Mouse (Mus musculus) CH12.LX (cell line): ENCODE results near the gene Pitpna. TPM values are rescaled to one million over a fixed set of nuclear protein-coding genes. Genes with fewer than 3 reads are reported as not detected.

ENCODE experiments used
- DNase-seq: peaks from one replicate; pipeline ENCODE4 v3.0.0-alpha.2; 2013; ENCODE audit errors: extremely low read depth
- H3K27ac ChIP-seq: 2 replicates; pipeline ENCODE4 v1.5.1; 2012; ENCODE audit warnings: low read depth, mild to moderate bottlenecking, control low read depth, moderate library complexity; ENCODE audit not compliant: insufficient read depth
- H3K27me3 ChIP-seq: replicated peaks from 2 replicates; pipeline ENCODE3; 2012; ENCODE audit warnings: inconsistent platforms
- H3K36me3 ChIP-seq, 2 experiments: replicated peaks in 1 of 2; 2 replicates each; pipeline versions ENCODE3 to v1.6.1; 2012; ENCODE audit warnings: inconsistent platforms in 1 of 2, low read length in 1 of 2, mild to moderate bottlenecking in 1 of 2, mixed read lengths in 1 of 2, moderate library complexity in 1 of 2; ENCODE audit not compliant: control insufficient read depth in 1 of 2, insufficient read depth in 1 of 2
- H3K4me1 ChIP-seq, 2 experiments: 2 replicates each; pipeline ENCODE4 v1.6.1; 2012; ENCODE audit warnings: inconsistent platforms in 1 of 2, moderate library complexity in 1 of 2; ENCODE audit not compliant: insufficient read depth in 2 of 2, control insufficient read depth in 1 of 2
- H3K4me2 ChIP-seq: 2 replicates; pipeline ENCODE4 v1.6.1; 2012; ENCODE audit warnings: low read depth, mild to moderate bottlenecking, control low read depth; ENCODE audit not compliant: poor library complexity, insufficient read depth, severe bottlenecking
- H3K4me3 ChIP-seq, 3 experiments: fragments of 150-350 bp in 1 of 3; sonication (generic) in 1 of 3; replicated peaks in 1 of 3; 2 replicates each; pipeline versions ENCODE3 to v1.5.1; 2011 to 2012; ENCODE audit warnings: low read depth in 2 of 3, low read length in 2 of 3, mild to moderate bottlenecking in 2 of 3, moderate library complexity in 2 of 3, control low read depth in 1 of 3, improper control_type of control experiment in 1 of 3, inconsistent platforms in 1 of 3, mixed read lengths in 1 of 3; ENCODE audit not compliant: poor library complexity in 1 of 3
- H3K79me2 ChIP-seq: replicated peaks from 2 replicates; pipeline ENCODE4 v1.6.1; 2012; ENCODE audit warnings: mild to moderate bottlenecking, moderate library complexity; ENCODE audit not compliant: control insufficient read depth, poor library complexity, insufficient read depth, severe bottlenecking; ENCODE audit errors: extremely low read depth
- H3K9ac ChIP-seq: 2 replicates; pipeline ENCODE4 v1.6.1; 2012; ENCODE audit warnings: low read depth, mild to moderate bottlenecking, control low read depth, moderate library complexity; ENCODE audit not compliant: insufficient read depth
- H3K9me3 ChIP-seq: replicated peaks from 2 replicates; pipeline ENCODE3; 2012; ENCODE audit warnings: low read length, inconsistent platforms, mixed read lengths
- BHLHE40 ChIP-seq: IDR thresholded peaks from 2 replicates; pipeline ENCODE4 v1.6.1; 2011; ENCODE audit warnings: mild to moderate bottlenecking, low read depth, low read length, improper control_type of control experiment
- CHD1 ChIP-seq: IDR thresholded peaks from 2 replicates; pipeline ENCODE4 v1.6.1; 2012; ENCODE audit warnings: low read depth, low read length, improper control_type of control experiment, inconsistent platforms
- CHD2 ChIP-seq: IDR thresholded peaks from 2 replicates; pipeline ENCODE4 v1.6.1; 2011; ENCODE audit warnings: low read length, improper control_type of control experiment
- CTCF ChIP-seq, 2 experiments: IDR thresholded peaks in 1 of 2; conservative IDR thresholded peaks in 1 of 2; 2 replicates each; pipeline ENCODE4 v1.5.1; 2011 to 2012; ENCODE audit warnings: low read depth in 2 of 2, low read length in 2 of 2, improper control_type of control experiment in 1 of 2, inconsistent platforms in 1 of 2, mild to moderate bottlenecking in 1 of 2, moderate library complexity in 1 of 2
- ELF1 ChIP-seq: IDR thresholded peaks from 2 replicates; pipeline ENCODE4 v1.6.1; 2014; ENCODE audit warnings: low read depth, mild to moderate bottlenecking, inconsistent platforms, low read length, improper control_type of control experiment
- EP300 ChIP-seq: IDR thresholded peaks from 2 replicates; pipeline ENCODE4 v1.6.1; 2011; ENCODE audit warnings: low read length, improper control_type of control experiment
- ETS1 ChIP-seq: conservative IDR thresholded peaks from 2 replicates; pipeline ENCODE4 v1.6.1; 2012; ENCODE audit warnings: low read depth, mild to moderate bottlenecking, inconsistent platforms, low read length, improper control_type of control experiment, moderate library complexity
- HCFC1 ChIP-seq: IDR thresholded peaks from 2 replicates; pipeline ENCODE4 v1.6.1; 2012; ENCODE audit warnings: low read depth, mild to moderate bottlenecking, inconsistent platforms, low read length, improper control_type of control experiment
- KAT2A ChIP-seq: IDR thresholded peaks from 2 replicates; pipeline ENCODE4 v1.6.1; 2012; ENCODE audit warnings: low read length, improper control_type of control experiment, inconsistent platforms; ENCODE audit not compliant: insufficient replicate concordance
- MAFK ChIP-seq: IDR thresholded peaks from 2 replicates; pipeline ENCODE4 v1.6.1; 2011; ENCODE audit warnings: low read length, improper control_type of control experiment; ENCODE audit not compliant: insufficient replicate concordance
- MAX ChIP-seq: IDR thresholded peaks from 2 replicates; pipeline ENCODE4 v1.6.1; 2011; ENCODE audit warnings: low read length, improper control_type of control experiment
- MEF2A ChIP-seq: IDR thresholded peaks from 2 replicates; pipeline ENCODE4 v1.6.1; 2014; ENCODE audit warnings: low read depth, mild to moderate bottlenecking, inconsistent platforms, low read length, improper control_type of control experiment, borderline replicate concordance
- MXI1 ChIP-seq: IDR thresholded peaks from 2 replicates; pipeline ENCODE4 v1.6.1; 2011; ENCODE audit warnings: mild to moderate bottlenecking, low read depth, low read length, improper control_type of control experiment
- NELFE ChIP-seq: IDR thresholded peaks from 2 replicates; pipeline ENCODE4 v1.6.1; 2011; ENCODE audit warnings: low read depth, low read length, improper control_type of control experiment
- NRF1 ChIP-seq: IDR thresholded peaks from 2 replicates; pipeline ENCODE4 v1.6.1; 2014; ENCODE audit warnings: low read depth, mild to moderate bottlenecking, inconsistent platforms, low read length, improper control_type of control experiment, moderate library complexity
- PAX5 ChIP-seq: IDR thresholded peaks from 2 replicates; pipeline ENCODE4 v1.6.1; 2012; ENCODE audit warnings: low read length, inconsistent platforms, mixed read lengths
- POLR2A ChIP-seq: IDR thresholded peaks from 2 replicates; pipeline ENCODE4 v1.6.1; 2011; ENCODE audit warnings: low read depth, mild to moderate bottlenecking, improper control_type of control experiment, low read length
- RAD21 ChIP-seq: IDR thresholded peaks from 2 replicates; pipeline ENCODE4 v1.6.1; 2011; ENCODE audit warnings: low read depth, mild to moderate bottlenecking, low read length, improper control_type of control experiment, moderate library complexity
- RCOR1 ChIP-seq: conservative IDR thresholded peaks from 2 replicates; pipeline ENCODE4 v1.6.1; 2012; ENCODE audit warnings: low read depth, mild to moderate bottlenecking, inconsistent platforms, low read length, improper control_type of control experiment
- SMC3 ChIP-seq: IDR thresholded peaks from 2 replicates; pipeline ENCODE4 v1.6.1; 2011; ENCODE audit warnings: low read depth, low read length, improper control_type of control experiment
- TBP ChIP-seq: conservative IDR thresholded peaks from 2 replicates; pipeline ENCODE4 v1.6.1; 2011; ENCODE audit warnings: low read depth, low read length, improper control_type of control experiment
- TCF12 ChIP-seq: IDR thresholded peaks from 2 replicates; pipeline ENCODE4 v1.6.1; 2014; ENCODE audit warnings: low read depth, mild to moderate bottlenecking, inconsistent platforms, low read length, improper control_type of control experiment
- UBTF ChIP-seq: IDR thresholded peaks from 2 replicates; pipeline ENCODE4 v1.6.1; 2012; ENCODE audit warnings: low read depth, mild to moderate bottlenecking, inconsistent platforms, low read length, improper control_type of control experiment, moderate library complexity
- ZKSCAN1 ChIP-seq: IDR thresholded peaks from 2 replicates; pipeline ENCODE4 v1.6.1; 2012; ENCODE audit warnings: low read depth, inconsistent platforms, low read length, improper control_type of control experiment, borderline replicate concordance
- ZMIZ1 ChIP-seq: IDR thresholded peaks from 2 replicates; pipeline ENCODE4 v1.6.1; 2012; ENCODE audit warnings: low read depth, mild to moderate bottlenecking, inconsistent platforms, low read length, improper control_type of control experiment
- dilution Hi-C: fragments of 300-500 bp; cut with MboI; formaldehyde crosslinking; loops from 2 replicates; pipeline ENCODE4 v1.14.3; 2020; ENCODE audit warnings: low sequenced_read_pairs; ENCODE audit not compliant: extremely low pct_unique_long_range_greater_than_20kb, extremely low pct_ligation_motif_present
- in situ Hi-C: fragments of 300-500 bp; cut with MboI; formaldehyde crosslinking; loops from 3 replicates; pipeline ENCODE4 v1.14.3; 2019; ENCODE audit warnings: low sequenced_read_pairs, low pct_ligation_motif_present, low pct_unique_long_range_greater_than_20kb, mixed read lengths
- polyA plus RNA-seq: library from polyadenylated mRNA; unstranded; fragments of >175 nt; gene quantifications from 2 replicates; pipeline ENCODE4 v1.2.1, GENCODE M21; 2012; ENCODE audit warnings: low read depth; ENCODE audit not compliant: insufficient read length
- total RNA-seq, 2 experiments: library from RNA; depleted of rRNA; stranded (reverse); fragments of 300-350 nt in 1 of 2; fragments of >200 nt in 1 of 2; gene quantifications; 2 replicates each; pipeline ENCODE4 v1.2.3; 2012 to 2014

The Pitpna gene
- total and polyA plus RNA-seq, 3 experiments, result 61.8 to 243 (median 80.7) TPM

- dilution Hi-C loops, result no loop called here
- TF ChIP-seq EP300, result no peak
- TF ChIP-seq MEF2A, result no peak
- TF ChIP-seq MAFK, result no peak
- TF ChIP-seq CTCF (conservative IDR thresholded peaks at IDR 0.05 in 1 of 2, IDR thresholded peaks at IDR 0.05 in 1 of 2; ENCODE audit: low read depth in 2 of 2, low read length in 2 of 2), result no peak
- TF ChIP-seq CHD2, result no peak
- no peak for TF ChIP-seq CHD1
- TF ChIP-seq KAT2A, result no peak
- TF ChIP-seq RCOR1, result no peak
- no peak for TF ChIP-seq NELFE
- no peak for TF ChIP-seq POLR2A
- no peak for TF ChIP-seq ZMIZ1
- no peak for TF ChIP-seq ELF1
- TF ChIP-seq TCF12, result no peak
- no peak for TF ChIP-seq PAX5
- no peak for TF ChIP-seq UBTF
- no peak for TF ChIP-seq HCFC1
- no peak for TF ChIP-seq ZKSCAN1
- TF ChIP-seq TBP, result no peak
- TF ChIP-seq RAD21, result no peak
- Histone ChIP-seq H3K9me3 (no peaks in the 10 kb centered on the region), H3K4me1 (peaks cover 5 to 25% of the 10 kb centered on the region in 2 experiments; a peak in 3 of 4 replicates), H3K27ac (no peak overlapping the region), H3K9ac (no peak overlapping the region), H3K79me2 (no peaks in the 10 kb centered on the region), H3K4me2 (no peak overlapping the region), H3K27me3 (no peaks in the 10 kb centered on the region), H3K4me3 (no peak overlapping the region), H3K36me3 (peaks cover 60 to 81% of the 10 kb centered on the region in 2 experiments)
- no peak for DNase-seq
- in situ Hi-C loops, result no loop called here
Measured at GRCm38 (mm10) chr11:75643323-75643722, 55.4 kb downstream of the Pitpna start.

GRCm38 (mm10) chr11:75644684-75645083, 56.8 kb downstream of the Pitpna start:
- H3K4me1 ChIP-seq, result peaks cover 3 to 35% of the 10 kb centered on the region in 2 experiments; a peak in 2 of 4 replicates
- peaks cover 52 to 80% of the 10 kb centered on the region in 2 experiments for H3K36me3 ChIP-seq
- no peaks in the 10 kb centered on the region for H3K9me3 ChIP-seq
- no peak overlapping the region for H3K4me2 ChIP-seq
- H3K27me3 ChIP-seq, result no peaks in the 10 kb centered on the region
- H3K9ac ChIP-seq, result no peak overlapping the region
- in situ Hi-C loops (no loop called here), dilution Hi-C loops (no loop called here)
- peak; percentile 70 for DNase-seq
- no peak overlapping the region for H3K4me3 ChIP-seq
- H3K27ac ChIP-seq, result no peak overlapping the region
- TF ChIP-seq NRF1, result 0 out of 2 replicates have a peak, but pooled peaks have one; percentile 30
- no peak for TF ChIP-seq SMC3
- TF ChIP-seq MXI1, result no peak
- peak; percentile 87 for TF ChIP-seq BHLHE40
- TF ChIP-seq ETS1, result peak; percentile 27; the same call in 1 of the 2 replicates
- peak; percentile 75; the same call in 1 of the 2 replicates for TF ChIP-seq MAX
- H3K79me2 ChIP-seq, result no peaks in the 10 kb centered on the region
